ENCODE assay signal across 10 mouse cellular contexts in the genomic region with DNA sequence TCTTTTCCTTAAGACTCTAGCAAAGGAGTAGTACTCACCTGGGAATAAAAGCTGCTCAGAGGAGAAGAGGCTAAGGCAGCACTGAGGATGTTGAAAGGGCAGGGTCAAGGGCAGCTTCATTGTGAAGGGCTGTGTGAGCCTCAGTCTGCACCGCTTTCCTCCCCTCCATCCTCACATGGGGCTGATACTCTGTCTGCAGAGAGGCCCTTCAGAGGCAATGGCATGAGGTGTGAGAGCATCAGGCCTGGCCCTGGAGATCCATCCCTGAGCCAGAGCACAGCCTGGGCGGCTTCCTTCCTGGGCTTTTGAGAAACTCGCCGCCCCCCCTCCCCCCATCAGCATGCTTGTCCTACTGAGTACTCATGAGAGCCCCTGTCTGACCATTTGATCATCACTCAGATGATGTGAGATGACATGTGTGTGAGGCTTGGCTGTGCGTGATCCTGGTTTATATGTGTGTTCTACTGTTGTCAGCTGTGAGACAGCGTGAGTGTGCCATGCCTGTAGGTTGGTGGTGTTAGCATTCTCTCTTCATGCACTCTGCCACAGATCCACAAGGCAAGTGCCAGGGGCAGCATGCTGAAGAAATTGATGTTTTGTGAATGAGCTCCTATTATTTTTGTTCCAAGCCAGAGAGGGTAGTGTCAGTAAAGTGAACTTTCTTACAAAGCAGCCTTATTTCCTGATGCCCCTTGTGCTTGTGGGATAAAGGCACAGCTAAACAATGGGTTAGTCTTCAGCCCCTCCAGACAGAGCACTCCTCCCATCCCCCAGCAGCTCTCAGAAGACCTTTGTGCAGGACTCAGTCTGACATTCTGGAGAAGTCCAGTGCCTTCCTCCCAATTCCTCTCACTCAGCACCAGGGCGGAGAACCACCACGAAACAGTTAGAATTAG. TPM values are rescaled to one million over a fixed set of nuclear protein-coding genes. Genes with fewer than 3 reads are reported as not detected.
DNase-seq lines count a peak whose midpoint lies in the region; ATAC-seq and TF ChIP-seq lines count a peak whose summit lies in the region.
"Had no signal": no experiment of that assay in that cellular context is flagged by ENCODE, and none has a peak within 500 bp of the region (broad histone marks: within the 10 kb centered on the region; RNA-seq: fewer than 3 reads in every experiment).

No protein-coding gene starts in this region.

- no peaks in the 10 kb centered on the region for H3K27me3 ChIP-seq in heart, embryonic 15.5 days
- H3K27me3 ChIP-seq in CH12.LX (replicated peaks), result no peaks in the 10 kb centered on the region
- H3K27me3 ChIP-seq in liver, embryonic 15.5 days, result no peaks in the 10 kb centered on the region

- no peak for TF ChIP-seq POLR2A in CH12.LX (IDR thresholded peaks at IDR 0.05; ENCODE audit: low read depth, low read length)

- TF ChIP-seq RAD21 in CH12.LX (IDR thresholded peaks at IDR 0.05; ENCODE audit: low read depth, low read length), result no peak

- dilution Hi-C loops in CH12.LX (cut with MboI; ENCODE audit: extremely low pct_ligation_motif_present, extremely low pct_unique_long_range_greater_than_20kb, low sequenced_read_pairs), result no loop called here

- no peak overlapping the region for H3K4me2 ChIP-seq in heart, embryonic 15.5 days
- H3K4me2 ChIP-seq in CH12.LX (ENCODE audit: insufficient read depth, low read depth, poor library complexity, severe bottlenecking), result no peak overlapping the region
- no peak overlapping the region; the same call in 1 of the 2 replicates for H3K4me2 ChIP-seq in liver, embryonic 15.5 days

- no peak overlapping the region for H3K9ac ChIP-seq in heart, embryonic 15.5 days
- H3K9ac ChIP-seq in CH12.LX (ENCODE audit: insufficient read depth, low read depth), result no peak overlapping the region
- no peak overlapping the region; the same call in 1 of the 2 replicates for H3K9ac ChIP-seq in liver, embryonic 15.5 days

- no peak for DNase-seq in heart, postnatal 4 days
- DNase-seq in CH12.LX (ENCODE audit: extremely low read depth), result no peak
- DNase-seq in embryo, embryonic 10.5 days (ENCODE audit: low spot score), result peak; percentile 44
- no peak for DNase-seq in cerebellum, adult 8-10 months
- DNase-seq: right cerebral cortex, postnatal 25 days; thymus, adult 2 months had no signal

- H3K9me3 ChIP-seq in heart, embryonic 15.5 days (replicated peaks), result no peaks in the 10 kb centered on the region
- H3K9me3 ChIP-seq in CH12.LX (replicated peaks; ENCODE audit: low read length), result no peaks in the 10 kb centered on the region
- H3K9me3 ChIP-seq in liver, embryonic 15.5 days (replicated peaks), result no peaks in the 10 kb centered on the region

- peak overlapping the region; percentile 98 for H3K27ac ChIP-seq in heart, embryonic 15.5 days
- 0 out of 2 replicates have a peak overlapping the region, but pooled peaks have one; percentile 6 for H3K27ac ChIP-seq in CH12.LX (ENCODE audit: insufficient read depth, low read depth)
- H3K27ac ChIP-seq in liver, embryonic 15.5 days (replicated peaks), result peak overlapping the region; percentile 11; the same call in 1 of the 2 replicates

- 62% methylated on average over 8 of the region's 8 CpGs for WGBS in heart, embryonic 15.5 days
- WGBS in liver, embryonic 15.5 days (ENCODE audit: insufficient replicate concordance), result 76% methylated on average over 8 of the region's 8 CpGs

- TF ChIP-seq CTCF in CH12.LX (conservative IDR thresholded peaks at IDR 0.05 in 1 of 2, IDR thresholded peaks at IDR 0.05 in 1 of 2; ENCODE audit: low read depth in 2 of 2, low read length in 2 of 2), result no peak

- no peaks in the 10 kb centered on the region for H3K36me3 ChIP-seq in heart, embryonic 15.5 days
- peaks cover 11 to 74% of the 10 kb centered on the region in 2 experiments for H3K36me3 ChIP-seq in CH12.LX (replicated peaks in 1 of 2; ENCODE audit: control insufficient read depth in 1 of 2, insufficient read depth in 1 of 2, low read length in 1 of 2)
- H3K36me3 ChIP-seq in liver, embryonic 15.5 days (replicated peaks), result no peaks in the 10 kb centered on the region

- TF ChIP-seq EP300 in CH12.LX (IDR thresholded peaks at IDR 0.05; ENCODE audit: low read length), result no peak

- H3K4me1 ChIP-seq in heart, embryonic 15.5 days (replicated peaks), result peaks cover 86% of the 10 kb centered on the region
- H3K4me1 ChIP-seq in CH12.LX (ENCODE audit: control insufficient read depth in 1 of 2, insufficient read depth in 2 of 2), result peaks cover 20 to 88% of the 10 kb centered on the region in 2 experiments
- H3K4me1 ChIP-seq in liver, embryonic 15.5 days (replicated peaks), result peaks cover 99% of the 10 kb centered on the region

- H3K4me3 ChIP-seq in heart, embryonic 15.5 days, result no peak overlapping the region
- H3K4me3 ChIP-seq in CH12.LX (replicated peaks in 1 of 3; ENCODE audit: low read depth in 2 of 3, low read length in 2 of 3, poor library complexity in 1 of 3), result no peak overlapping the region
- no peak overlapping the region for H3K4me3 ChIP-seq in liver, embryonic 15.5 days (replicated peaks)

- in situ Hi-C loops in CH12.LX (cut with MboI; ENCODE audit: low pct_ligation_motif_present, low pct_unique_long_range_greater_than_20kb, low sequenced_read_pairs), result no loop called here

- no peak for ATAC-seq in heart, embryonic 15.5 days (replicated peaks; ENCODE audit: insufficient number of reproducible peaks, insufficient read depth, low FRiP score, low read depth)
- ATAC-seq in liver, embryonic 15.5 days (ENCODE audit: insufficient read depth), result no peak
- ATAC-seq in frontal cortex, adult (ENCODE audit: low TSS enrichment), result no peak
- ATAC-seq in CD4-positive, CD25-positive, alpha-beta regulatory T cell, adult 4 months, result no peak

- H3K79me2 ChIP-seq in CH12.LX (replicated peaks; ENCODE audit: control insufficient read depth, extremely low read depth, insufficient read depth, poor library complexity, severe bottlenecking), result peaks cover 96% of the 10 kb centered on the region

TF ChIP-seq in CH12.LX, 34 proteins besides CTCF, POLR2A, EP300 and RAD21:
- TF ChIP-seq ELF1 (IDR thresholded peaks at IDR 0.05; ENCODE audit: low read depth, low read length) (no peak), SMC3 (IDR thresholded peaks at IDR 0.05; ENCODE audit: low read depth, low read length) (no peak), BHLHE40 (IDR thresholded peaks at IDR 0.05; ENCODE audit: low read depth, low read length) (no peak), NRF1 (IDR thresholded peaks at IDR 0.05; ENCODE audit: low read depth, low read length) (no peak), TBP (conservative IDR thresholded peaks at IDR 0.05; ENCODE audit: low read depth, low read length) (no peak), UBTF (IDR thresholded peaks at IDR 0.05; ENCODE audit: low read depth, low read length) (no peak), SIN3A (IDR thresholded peaks at IDR 0.05; ENCODE audit: low read length) (no peak), RCOR1 (conservative IDR thresholded peaks at IDR 0.05; ENCODE audit: low read depth, low read length) (no peak), ETS1 (conservative IDR thresholded peaks at IDR 0.05; ENCODE audit: low read depth, low read length) (no peak), IRF4 (IDR thresholded peaks at IDR 0.05; ENCODE audit: low read depth, low read length) (no peak), MAZ (IDR thresholded peaks at IDR 0.05; ENCODE audit: low read depth, low read length) (no peak), JUND (conservative IDR thresholded peaks at IDR 0.05; ENCODE audit: low read depth, low read length) (no peak), TCF12 (IDR thresholded peaks at IDR 0.05; ENCODE audit: low read depth, low read length) (no peak), CHD1 (IDR thresholded peaks at IDR 0.05; ENCODE audit: low read depth, low read length) (no peak)

RNA-seq across cellular contexts. Expression of gene Pkig, which starts 32.5 kb away (rescaled TPM):
- polyA plus RNA-seq in heart, embryonic 15.5 days (2015; fragmentation: Nextera tagmentation; extraction: Ambion mirVana), result 289 and 356 TPM in 2 replicates
- total RNA-seq in heart, postnatal 4 days (2021), result 100 to 1,000 TPM; 204 to 207 TPM
- 225 and 253 TPM in 2 replicates for total RNA-seq in CH12.LX (2012; rRNA removed)
- total RNA-seq in CH12.LX (2014; rRNA removed), result 227 and 228 TPM in 2 replicates
- 364 and 473 TPM in 2 replicates for polyA plus RNA-seq in CH12.LX (2012; ENCODE audit: insufficient read length, low read depth)
- polyA plus RNA-seq in liver, embryonic 15.5 days (2015; fragmentation: Nextera tagmentation; extraction: Ambion mirVana), result 93.3 and 95.5 TPM in 2 replicates
- polyA plus RNA-seq in CD4-positive, CD25-positive, alpha-beta regulatory T cell, adult 4 months (2017; shearing (Covaris generic)), result 1 to 10 TPM; 1.5 to 9.0 TPM

RNA-seq across cellular contexts. Expression of gene Serinc3, which starts 45.7 kb away (rescaled TPM):
- 54.8 and 57.1 TPM in 2 replicates for polyA plus RNA-seq in heart, embryonic 15.5 days (2015; fragmentation: Nextera tagmentation; extraction: Ambion mirVana)
- total RNA-seq in heart, postnatal 4 days (2021), result 100 to 1,000 TPM; 239 to 253 TPM
- total RNA-seq in CH12.LX (2012; rRNA removed), result 345 and 358 TPM in 2 replicates
- 411 and 467 TPM in 2 replicates for total RNA-seq in CH12.LX (2014; rRNA removed)
- polyA plus RNA-seq in CH12.LX (2012; ENCODE audit: insufficient read length, low read depth), result 493 and 611 TPM in 2 replicates
- 126 and 129 TPM in 2 replicates for polyA plus RNA-seq in liver, embryonic 15.5 days (2015; fragmentation: Nextera tagmentation; extraction: Ambion mirVana)
- 100 to 1,000 TPM; 131 to 203 TPM for polyA plus RNA-seq in CD4-positive, CD25-positive, alpha-beta regulatory T cell, adult 4 months (2017; shearing (Covaris generic))

RNA-seq across cellular contexts. Expression of gene Ada, which starts 59.4 kb away (rescaled TPM):
- 3.0 and 8.4 TPM in 2 replicates for polyA plus RNA-seq in heart, embryonic 15.5 days (2015; fragmentation: Nextera tagmentation; extraction: Ambion mirVana)
- total RNA-seq in heart, postnatal 4 days (2021), result 1 to 10 TPM; 1.8 to 2.4 TPM
- 18.0 and 23.4 TPM in 2 replicates for total RNA-seq in CH12.LX (2012; rRNA removed)
- 21.8 and 24.0 TPM in 2 replicates for total RNA-seq in CH12.LX (2014; rRNA removed)
- 19.9 and 21.1 TPM in 2 replicates for polyA plus RNA-seq in CH12.LX (2012; ENCODE audit: insufficient read length, low read depth)
- 3.5 TPM in 2 replicates for polyA plus RNA-seq in liver, embryonic 15.5 days (2015; fragmentation: Nextera tagmentation; extraction: Ambion mirVana)
- 10 to 100 TPM in 1 of 2 experiments, 1 to 10 TPM in 1; 9.2 to 13.8 TPM for polyA plus RNA-seq in CD4-positive, CD25-positive, alpha-beta regulatory T cell, adult 4 months (2017; shearing (Covaris generic))

Comparison
In these comparisons a context has a peak if more than half of its experiments do, and no peak if none do; other contexts are left out.
1. H3K27ac ChIP-seq: peak in every context shown above with its lines; median percentile 98 in heart, embryonic 15.5 days; 11 in liver, embryonic 15.5 days; 6 in CH12.LX.